Mouse (Mus musculus) subcutaneous adipose tissue, adult 2 months (tissue): ENCODE measurements around the gene Akr1d1. TPM values are rescaled to one million over a fixed set of nuclear protein-coding genes. Genes with fewer than 3 reads are reported as not detected.

Experiments
- polyA plus RNA-seq: library from polyadenylated mRNA; depleted of rRNA; stranded (reverse); fragments of >200 nt; gene quantifications from 2 replicates; pipeline ENCODE4 v1.2.3, GENCODE M21; 2012; ENCODE audit warnings: low replicate concordance; rRNA removed

Akr1d1 gene
- polyA plus RNA-seq: not detected in 2 replicates

DNA sequence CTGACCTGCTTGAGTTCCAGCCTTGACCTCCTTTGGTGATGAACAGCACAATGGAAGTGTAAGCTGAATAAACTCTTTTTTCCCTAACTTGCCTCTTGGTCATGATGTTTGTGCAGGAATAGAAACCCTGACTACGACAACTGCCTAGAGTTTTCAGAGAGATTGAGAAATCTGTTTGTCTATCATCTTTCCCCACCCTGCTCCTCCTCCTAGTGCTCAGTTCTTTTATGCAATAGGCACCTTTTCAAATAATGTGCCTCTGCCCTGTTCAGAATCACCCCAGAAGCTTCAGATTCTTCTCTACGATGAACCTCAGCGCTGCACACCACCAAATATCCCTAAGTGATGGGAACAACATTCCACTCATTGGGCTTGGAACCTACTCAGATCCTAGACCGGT lies at the start of gene Akr1d1:
Gene Akr1d1 (plus strand): TSS at position 234 of the 400 bp plus-strand sequence.

Other genes starting within 250 kb of the Akr1d1 start
- 0.10 and 1.7 TPM in 2 replicates for gene Dgki, start 230.0 kb upstream of the Akr1d1 start, polyA plus RNA-seq
- gene Creb3l2, start 88.0 kb upstream of the Akr1d1 start, polyA plus RNA-seq: 19.1 and 28.0 TPM in 2 replicates